Mouse (Mus musculus) bone marrow, adult 2 months (tissue): Measurements from ENCODE around the gene Stim1.

Experiments
- CTCF ChIP-seq: fragments of 200-500 bp; IDR thresholded peaks from 2 replicates; pipeline ENCODE4 v1.5.1; 2011; ENCODE audit warnings: low read length, control low read depth; ENCODE audit not compliant: control insufficient read depth, insufficient read depth
- POLR2A ChIP-seq: fragments of 200-500 bp; IDR thresholded peaks from 2 replicates; pipeline ENCODE4 v1.6.1; 2011; ENCODE audit warnings: low read depth, mild to moderate bottlenecking, control low read depth, low read length, borderline replicate concordance; ENCODE audit not compliant: control insufficient read depth

- TF ChIP-seq POLR2A = no peak
- TF ChIP-seq CTCF = no peak
Measured at GRCm38 (mm10) chr7:102243870-102244269, 23.7 kb upstream of the Stim1 start.
